24 mouse cellular contexts compared by ENCODE assay signal in the genomic region with DNA sequence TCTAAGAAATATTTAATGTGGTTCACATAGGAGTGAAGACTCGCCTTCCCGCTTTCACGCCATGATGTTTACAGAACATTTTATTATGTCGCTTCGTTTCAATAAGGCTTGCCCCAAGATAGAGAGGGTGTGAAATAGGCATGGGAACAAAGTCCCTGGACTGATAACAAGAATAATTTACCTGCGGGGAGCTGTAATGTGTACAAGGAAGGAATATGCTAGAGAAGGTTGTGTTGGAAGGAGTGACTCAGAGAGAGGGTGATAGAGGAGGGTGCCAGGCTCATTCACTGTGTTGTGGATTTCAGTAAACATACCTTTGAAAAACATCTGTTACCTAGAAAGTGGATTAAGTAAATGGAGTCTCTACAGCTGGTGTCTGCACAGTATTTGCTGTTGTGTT.
DNase-seq lines count a peak whose midpoint lies in the region; ATAC-seq and TF ChIP-seq lines count a peak whose summit lies in the region.
"Had no signal": no experiment of that assay in that cellular context is flagged by ENCODE, and none has a peak within 500 bp of the region (broad histone marks: within the 10 kb centered on the region; RNA-seq: fewer than 3 reads in every experiment).

No protein-coding gene starts in this region.

- TF ChIP-seq CTCF in small intestine, adult 2 months (IDR thresholded peaks at IDR 0.05; ENCODE audit: extremely low read depth, insufficient read length, insufficient replicate concordance, low read depth, low read length): no peak
- no peak for TF ChIP-seq CTCF in layer of hippocampus, adult 2 months (conservative IDR thresholded peaks at IDR 0.05)

- peaks cover 3% of the 10 kb centered on the region; the same call in 1 of the 2 replicates for H3K9me3 ChIP-seq in intestine, embryonic 16.5 days (ENCODE audit: control insufficient read depth, low read length)
- no peaks in the 10 kb centered on the region for H3K9me3 ChIP-seq in stomach, embryonic 16.5 days (replicated peaks; ENCODE audit: control insufficient read depth, low read length)
- H3K9me3 ChIP-seq: embryonic facial prominence, embryonic 12.5 days; embryonic facial prominence, embryonic 15.5 days; forebrain, embryonic 15.5 days; heart, embryonic 10.5 days; heart, embryonic 13.5 days; hindbrain, embryonic 12.5 days; hindbrain, embryonic 15.5 days had no signal

- no peaks in the 10 kb centered on the region for H3K36me3 ChIP-seq in intestine, embryonic 16.5 days (ENCODE audit: control insufficient read depth, insufficient read depth, low read length)
- H3K36me3 ChIP-seq in small intestine, adult 2 months (ENCODE audit: control insufficient read depth, insufficient read depth, low read length): no peaks in the 10 kb centered on the region
- no peaks in the 10 kb centered on the region for H3K36me3 ChIP-seq in stomach, embryonic 16.5 days (ENCODE audit: control insufficient read depth, insufficient read depth, low read length)
- H3K36me3 ChIP-seq: embryonic facial prominence, embryonic 12.5 days; embryonic facial prominence, embryonic 15.5 days; forebrain, embryonic 15.5 days; heart, embryonic 10.5 days; heart, embryonic 13.5 days; hindbrain, embryonic 12.5 days; hindbrain, embryonic 15.5 days had no signal

- no peak for TF ChIP-seq POLR2A in small intestine, adult 2 months (IDR thresholded peaks at IDR 0.05; ENCODE audit: low read depth, low read length)

- DNase-seq in thymus, postnatal 4 days: no peak
- DNase-seq in left cerebral cortex, postnatal 4 days: no peak
- no peak for DNase-seq in layer of hippocampus, adult 2 months (ENCODE audit: low spot score in 2 of 2)
- DNase-seq: adrenal gland, adult 8-10 months; adrenal gland, postnatal 25 days; cerebellum, adult 2 months; cerebellum, adult 9-11 months; cerebellum, postnatal 25 days; gastrocnemius, postnatal 10 days; gastrocnemius, postnatal 36 days; heart, adult 2 months; heart, postnatal 14 days; heart, postnatal 4 days had no signal

- no peak overlapping the region for H3K4me3 ChIP-seq in intestine, embryonic 16.5 days (ENCODE audit: low read length)
- H3K4me3 ChIP-seq in small intestine, adult 2 months (ENCODE audit: low read depth, low read length): no peak overlapping the region
- H3K4me3 ChIP-seq in stomach, embryonic 16.5 days (replicated peaks; ENCODE audit: low read length): no peak overlapping the region
- H3K4me3 ChIP-seq in layer of hippocampus, adult 2 months: no peak overlapping the region
- H3K4me3 ChIP-seq: embryonic facial prominence, embryonic 12.5 days; embryonic facial prominence, embryonic 15.5 days; forebrain, embryonic 15.5 days; heart, adult 2 months; heart, embryonic 10.5 days; heart, embryonic 13.5 days; hindbrain, embryonic 12.5 days; hindbrain, embryonic 15.5 days had no signal

- intact Hi-C loops in left cerebral cortex, postnatal 4 days (cut with DNase I): no loop called here

- no peaks in the 10 kb centered on the region for H3K27me3 ChIP-seq in intestine, embryonic 16.5 days (replicated peaks; ENCODE audit: control insufficient read depth, insufficient read depth, low read length)
- H3K27me3 ChIP-seq in small intestine, adult 2 months (ENCODE audit: control insufficient read depth, insufficient read depth, low read length): no peaks in the 10 kb centered on the region
- no peaks in the 10 kb centered on the region for H3K27me3 ChIP-seq in stomach, embryonic 16.5 days (ENCODE audit: control insufficient read depth, insufficient read depth, low read length)
- H3K27me3 ChIP-seq: embryonic facial prominence, embryonic 12.5 days; embryonic facial prominence, embryonic 15.5 days; forebrain, embryonic 15.5 days; heart, embryonic 13.5 days; hindbrain, embryonic 12.5 days; hindbrain, embryonic 15.5 days had no signal

- WGBS in intestine, embryonic 16.5 days: 68% methylated on average over 6 of the region's 6 CpGs
- 22% methylated on average over 6 of the region's 6 CpGs for WGBS in small intestine, adult 2 months
- 56% methylated on average over 6 of the region's 6 CpGs for WGBS in stomach, embryonic 16.5 days

- no peak overlapping the region for H3K9ac ChIP-seq in intestine, embryonic 16.5 days (ENCODE audit: low read depth, low read length)
- H3K9ac ChIP-seq in stomach, embryonic 16.5 days (ENCODE audit: low read length): no peak overlapping the region
- H3K9ac ChIP-seq: embryonic facial prominence, embryonic 12.5 days; embryonic facial prominence, embryonic 15.5 days; forebrain, embryonic 15.5 days; heart, embryonic 13.5 days; hindbrain, embryonic 12.5 days; hindbrain, embryonic 15.5 days had no signal

- 0 out of 2 replicates have a peak overlapping the region, but pooled peaks have one; percentile 4 for H3K27ac ChIP-seq in intestine, embryonic 16.5 days (ENCODE audit: low read length)
- peak overlapping the region; percentile 74 for H3K27ac ChIP-seq in small intestine, adult 2 months (ENCODE audit: insufficient read depth, low read depth, low read length)
- peak overlapping the region; percentile 51 for H3K27ac ChIP-seq in stomach, embryonic 16.5 days (ENCODE audit: low read length)
- no peak overlapping the region for H3K27ac ChIP-seq in layer of hippocampus, adult 2 months
- H3K27ac ChIP-seq: embryonic facial prominence, embryonic 12.5 days; embryonic facial prominence, embryonic 15.5 days; forebrain, embryonic 15.5 days; heart, adult 2 months; heart, embryonic 10.5 days; heart, embryonic 13.5 days; hindbrain, embryonic 12.5 days; hindbrain, embryonic 15.5 days had no signal

- peak; percentile 95 for ATAC-seq in intestine, embryonic 16.5 days
- peak; percentile 91 for ATAC-seq in stomach, embryonic 16.5 days (ENCODE audit: insufficient read depth, low FRiP score)
- ATAC-seq: activated CD4-positive, CD25-positive, alpha-beta regulatory T cell, adult 4 months; forebrain, embryonic 15.5 days had no signal

- peaks cover 2% of the 10 kb centered on the region; the same call in 1 of the 2 replicates for H3K4me1 ChIP-seq in intestine, embryonic 16.5 days (ENCODE audit: control insufficient read depth, insufficient read depth, low read length)
- H3K4me1 ChIP-seq in small intestine, adult 2 months (ENCODE audit: control insufficient read depth, insufficient read depth, insufficient read length, low read length): peaks cover 18% of the 10 kb centered on the region; the same call in 1 of the 2 replicates
- H3K4me1 ChIP-seq in stomach, embryonic 16.5 days (ENCODE audit: control insufficient read depth, insufficient read depth, low read length): no peaks in the 10 kb centered on the region
- H3K4me1 ChIP-seq: forebrain, embryonic 15.5 days; heart, embryonic 13.5 days; hindbrain, embryonic 12.5 days; hindbrain, embryonic 15.5 days had no signal

- peak overlapping the region; percentile 28; the same call in 1 of the 2 replicates for H3K4me2 ChIP-seq in intestine, embryonic 16.5 days (ENCODE audit: low read depth, low read length)
- no peak overlapping the region for H3K4me2 ChIP-seq in stomach, embryonic 16.5 days (ENCODE audit: low read depth, low read length)
- H3K4me2 ChIP-seq: embryonic facial prominence, embryonic 12.5 days; embryonic facial prominence, embryonic 15.5 days; forebrain, embryonic 15.5 days; heart, embryonic 13.5 days; hindbrain, embryonic 12.5 days; hindbrain, embryonic 15.5 days had no signal
